Mouse (Mus musculus) cerebellum, adult 2 months (tissue): ENCODE results near the gene Pald1.

Experiments used
- CTCF ChIP-seq: fragments of 200-500 bp; IDR thresholded peaks from 2 replicates; pipeline ENCODE4 v1.5.1; 2011; ENCODE audit warnings: low read depth, mild to moderate bottlenecking, control low read depth, low read length, moderate library complexity, borderline replicate concordance; ENCODE audit not compliant: insufficient read depth
- POLR2A ChIP-seq: fragments of 200-500 bp; IDR thresholded peaks from 2 replicates; pipeline ENCODE4 v1.6.1; 2011; ENCODE audit warnings: low read length, control low read depth, borderline replicate concordance; ENCODE audit not compliant: insufficient read depth

- TF ChIP-seq CTCF: no peak
- no peak for TF ChIP-seq POLR2A
These were observed 97.1 kb downstream of the Pald1 start for GRCm38 (mm10) chr10:61286246-61286645.
